Mouse (Mus musculus) MEL (cell line): ENCODE results near the gene Eif4g1. TPM values are rescaled to one million over a fixed set of nuclear protein-coding genes. Genes with fewer than 3 reads are reported as not detected.

Experiments
- DNase-seq: peaks from one replicate; pipeline ENCODE4 v3.0.0; 2011; ENCODE audit warnings: low read depth, low spot score
- H3K27ac ChIP-seq: 2 replicates; pipeline ENCODE4 v1.5.1; 2012; ENCODE audit warnings: low read depth, mild to moderate bottlenecking, control low read depth, low read length, moderate library complexity; ENCODE audit not compliant: control insufficient read depth
- H3K27me3 ChIP-seq, 2 experiments: fragments of 150-350 bp in 1 of 2; sonication (generic) in 1 of 2; 2 replicates each; pipeline ENCODE4 v1.6.1; 2012; ENCODE audit warnings: low read length in 2 of 2, mild to moderate bottlenecking in 2 of 2, improper control_type of control experiment in 1 of 2, moderate library complexity in 1 of 2; ENCODE audit not compliant: insufficient read depth in 2 of 2, control insufficient read depth in 1 of 2
- H3K36me3 ChIP-seq, 2 experiments: 2 replicates each; pipeline ENCODE4 v1.6.1; 2012 to 2014; ENCODE audit warnings: low read length in 2 of 2, improper control_type of control experiment in 1 of 2, inconsistent platforms in 1 of 2, mild to moderate bottlenecking in 1 of 2; ENCODE audit not compliant: insufficient read depth in 2 of 2, control insufficient read depth in 1 of 2
- H3K4me1 ChIP-seq, 2 experiments: fragments of 150-350 bp in 1 of 2; sonication (generic) in 1 of 2; 2 replicates each; pipeline ENCODE4 v1.6.1; 2012; ENCODE audit warnings: low read length in 2 of 2, improper control_type of control experiment in 1 of 2, mild to moderate bottlenecking in 1 of 2; ENCODE audit not compliant: insufficient read depth in 2 of 2, control insufficient read depth in 1 of 2
- H3K4me3 ChIP-seq, 2 experiments: fragments of 150-350 bp in 1 of 2; sonication (generic) in 1 of 2; 2 replicates each; pipeline ENCODE4 v1.5.1; 2012; ENCODE audit warnings: low read depth in 2 of 2, low read length in 2 of 2, mild to moderate bottlenecking in 2 of 2, moderate library complexity in 2 of 2, control low read depth in 1 of 2, improper control_type of control experiment in 1 of 2; ENCODE audit not compliant: control insufficient read depth in 1 of 2, insufficient read depth in 1 of 2
- H3K79me2 ChIP-seq: 2 replicates; pipeline ENCODE4 v1.6.1; 2012; ENCODE audit warnings: mild to moderate bottlenecking, low read length, moderate library complexity; ENCODE audit not compliant: control insufficient read depth, poor library complexity, insufficient read depth
- H3K9ac ChIP-seq: 2 replicates; pipeline ENCODE4 v1.6.1; 2012; ENCODE audit warnings: low read depth, mild to moderate bottlenecking, control low read depth, low read length, moderate library complexity; ENCODE audit not compliant: control insufficient read depth, poor library complexity, severe bottlenecking
- H3K9me3 ChIP-seq: fragments of 150-350 bp; sonication (generic); replicated peaks from 2 replicates; pipeline ENCODE4 v1.6.1; 2012; ENCODE audit warnings: mild to moderate bottlenecking, low read length, improper control_type of control experiment, moderate library complexity; ENCODE audit not compliant: insufficient read depth
- CHD1 ChIP-seq: IDR thresholded peaks from 2 replicates; pipeline ENCODE4 v1.6.1; 2012; ENCODE audit warnings: low read depth, mild to moderate bottlenecking, inconsistent platforms, low read length, improper control_type of control experiment
- E2F4 ChIP-seq: IDR thresholded peaks from 2 replicates; pipeline ENCODE4 v1.6.1; 2011; ENCODE audit warnings: low read depth, low read length, improper control_type of control experiment, borderline replicate concordance
- ELF1 ChIP-seq: IDR thresholded peaks from 2 replicates; pipeline ENCODE4 v1.6.1; 2014; ENCODE audit warnings: low read depth, mild to moderate bottlenecking, inconsistent platforms, low read length, improper control_type of control experiment, moderate library complexity
- GABPA ChIP-seq: IDR thresholded peaks from 2 replicates; pipeline ENCODE4 v1.6.1; 2012; ENCODE audit warnings: low read depth, mild to moderate bottlenecking, inconsistent platforms, low read length, improper control_type of control experiment, moderate library complexity
- HCFC1 ChIP-seq: IDR thresholded peaks from 2 replicates; pipeline ENCODE4 v1.6.1; 2012; ENCODE audit warnings: low read depth, mild to moderate bottlenecking, inconsistent platforms, low read length, improper control_type of control experiment, moderate library complexity
- KAT2A ChIP-seq: conservative IDR thresholded peaks from 2 replicates; pipeline ENCODE4 v1.6.1; 2012; ENCODE audit warnings: low read depth, low read length, improper control_type of control experiment, inconsistent platforms
- MAFK ChIP-seq: IDR thresholded peaks from 2 replicates; pipeline ENCODE4 v1.6.1; 2011; ENCODE audit warnings: low read depth, mild to moderate bottlenecking, low read length, improper control_type of control experiment, borderline replicate concordance
- MAX ChIP-seq: IDR thresholded peaks from 2 replicates; pipeline ENCODE4 v1.6.1; 2011; ENCODE audit warnings: low read length, improper control_type of control experiment
- MAZ ChIP-seq: IDR thresholded peaks from 2 replicates; pipeline ENCODE4 v1.6.1; 2012; ENCODE audit warnings: low read depth, mild to moderate bottlenecking, inconsistent platforms, low read length, improper control_type of control experiment
- MEF2A ChIP-seq: IDR thresholded peaks from 2 replicates; pipeline ENCODE4 v1.6.1; 2014; ENCODE audit warnings: low read depth, mild to moderate bottlenecking, inconsistent platforms, low read length, improper control_type of control experiment; ENCODE audit not compliant: poor library complexity, insufficient replicate concordance, severe bottlenecking; ENCODE audit errors: extremely low read depth
- MYB ChIP-seq: IDR thresholded peaks from 2 replicates; pipeline ENCODE4 v1.6.1; 2011; ENCODE audit warnings: mild to moderate bottlenecking, low read depth, low read length, improper control_type of control experiment
- NELFE ChIP-seq: IDR thresholded peaks from 2 replicates; pipeline ENCODE4 v1.6.1; 2011; ENCODE audit warnings: low read depth, low read length, improper control_type of control experiment
- NRF1 ChIP-seq: IDR thresholded peaks from 2 replicates; pipeline ENCODE4 v1.6.1; 2014; ENCODE audit warnings: low read depth, mild to moderate bottlenecking, inconsistent platforms, low read length, improper control_type of control experiment, moderate library complexity; ENCODE audit not compliant: poor library complexity, insufficient read depth, severe bottlenecking
- POLR2AphosphoS5 ChIP-seq: IDR thresholded peaks from 2 replicates; pipeline ENCODE4 v1.6.1; 2012; ENCODE audit warnings: low read depth, borderline replicate concordance, mild to moderate bottlenecking, inconsistent platforms, low read length, moderate library complexity, mixed read lengths
- RAD21 ChIP-seq: IDR thresholded peaks from 2 replicates; pipeline ENCODE4 v1.6.1; 2011; ENCODE audit warnings: mild to moderate bottlenecking, low read depth, low read length, improper control_type of control experiment
- SMC3 ChIP-seq: IDR thresholded peaks from 2 replicates; pipeline ENCODE4 v1.6.1; 2011; ENCODE audit warnings: low read depth, low read length, improper control_type of control experiment
- TBP ChIP-seq: IDR thresholded peaks from 2 replicates; pipeline ENCODE4 v1.8.0; 2011; ENCODE audit warnings: low read depth, low read length, improper control_type of control experiment
- USF1 ChIP-seq: IDR thresholded peaks from 2 replicates; pipeline ENCODE4 v1.6.1; 2014; ENCODE audit warnings: low read depth, mild to moderate bottlenecking, inconsistent platforms, low read length, improper control_type of control experiment, moderate library complexity
- ZC3H11A ChIP-seq: IDR thresholded peaks from 2 replicates; pipeline ENCODE4 v1.6.1; 2012; ENCODE audit warnings: low read depth, mild to moderate bottlenecking, inconsistent platforms, low read length, improper control_type of control experiment
- ZMIZ1 ChIP-seq: IDR thresholded peaks from 2 replicates; pipeline ENCODE4 v1.6.1; 2012; ENCODE audit warnings: low read depth, mild to moderate bottlenecking, inconsistent platforms, low read length, improper control_type of control experiment, moderate library complexity
- ZNF384 ChIP-seq: IDR thresholded peaks from 2 replicates; pipeline ENCODE4 v1.6.1; 2012; ENCODE audit warnings: low read depth, mild to moderate bottlenecking, inconsistent platforms, low read length, improper control_type of control experiment
- polyA plus RNA-seq, 2 experiments: library from polyadenylated mRNA; stranded (reverse) in 1 of 2; unstranded in 1 of 2; fragments of >175 nt in 1 of 2; fragments of >200 nt in 1 of 2; gene quantifications; 2 replicates each; pipeline versions ENCODE4 v1.2.1 to v1.2.4; 2012; ENCODE audit warnings: low replicate concordance in 2 of 2, low read depth in 1 of 2; ENCODE audit not compliant: insufficient read length in 2 of 2, insufficient read depth in 1 of 2, missing spikeins in 1 of 2
- total RNA-seq: library from RNA; depleted of rRNA; stranded (reverse); fragments of 300-350 nt; gene quantifications from 2 replicates; pipeline ENCODE4 v1.2.3, GENCODE M21; 2012

Gene Eif4g1
- total and polyA plus RNA-seq, 3 experiments: 327 to 436 (median 409) TPM

DNA sequence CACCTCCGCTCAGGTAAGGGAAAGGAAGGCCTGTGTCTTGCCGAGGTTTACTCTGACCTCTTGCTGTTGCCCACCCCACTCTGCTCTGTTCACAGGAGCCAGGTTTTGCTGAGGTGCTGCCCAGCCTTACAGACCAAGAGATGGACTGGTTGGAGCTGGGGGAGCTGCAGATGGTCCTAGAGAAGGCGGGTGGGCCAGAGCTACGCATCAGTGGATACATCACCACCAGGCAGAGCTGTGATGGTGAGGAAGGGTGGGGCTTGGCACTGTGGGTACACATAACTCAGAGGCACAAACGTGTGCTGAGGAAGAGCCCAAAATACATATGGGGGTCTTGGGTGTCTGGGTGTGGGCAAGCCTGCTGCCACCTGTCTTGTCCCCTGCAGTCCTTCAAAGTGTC lies 67.5 kb downstream of the Eif4g1 start:
- no peak overlapping the region for H3K27ac ChIP-seq
- no peak overlapping the region for H3K9ac ChIP-seq
- no peaks in the 10 kb centered on the region; a peak in 2 of 4 replicates for H3K27me3 ChIP-seq
- H3K79me2 ChIP-seq: no peaks in the 10 kb centered on the region
- TF ChIP-seq RAD21 (no peak), MAFK (no peak), HCFC1 (no peak), TBP (no peak), SMC3 (no peak), CHD1 (no peak), POLR2AphosphoS5 (no peak), ZMIZ1 (no peak), GABPA (no peak), ZNF384 (no peak)
- H3K9me3 ChIP-seq: no peaks in the 10 kb centered on the region
- no peak overlapping the region for H3K4me3 ChIP-seq
- DNase-seq: no peak
- no peaks in the 10 kb centered on the region for H3K4me1 ChIP-seq
- H3K36me3 ChIP-seq: no peaks in the 10 kb centered on the region

GRCm38 (mm10) chr16:20736168-20736567 lies 68.1 kb downstream of the Eif4g1 start:
- H3K27ac ChIP-seq: no peak overlapping the region
- H3K9me3 ChIP-seq: no peaks in the 10 kb centered on the region
- H3K79me2 ChIP-seq: no peaks in the 10 kb centered on the region
- H3K4me3 ChIP-seq: no peak overlapping the region
- no peaks in the 10 kb centered on the region for H3K4me1 ChIP-seq
- TF ChIP-seq ZC3H11A (no peak), NELFE (no peak), NRF1 (no peak), MYB (no peak), POLR2AphosphoS5 (no peak), TBP (no peak), HCFC1 (no peak), MAZ (no peak), KAT2A (no peak), ELF1 (no peak), ZNF384 (no peak), USF1 (no peak), MEF2A (no peak), E2F4 (no peak), MAX (no peak), GABPA (no peak)
- no peaks in the 10 kb centered on the region; a peak in 2 of 4 replicates for H3K27me3 ChIP-seq
- no peak for DNase-seq
- H3K9ac ChIP-seq: no peak overlapping the region
- H3K36me3 ChIP-seq: no peaks in the 10 kb centered on the region
